Comparison of ENCODE assay signal across 11 mouse cellular contexts in genomic region chr3:82048681-82049080, GRCm38 (mm10). TPM values are rescaled to one million over a fixed set of nuclear protein-coding genes. Genes with fewer than 3 reads are reported as not detected.
A peak's percentile ranks its signal among the peaks of the same experiment; 100 is the strongest.
DNase-seq lines count a peak whose midpoint lies in the region; ATAC-seq and TF ChIP-seq lines count a peak whose summit lies in the region.
"Had no signal": no experiment of that assay in that cellular context is flagged by ENCODE, and none has a peak within 500 bp of the region (broad histone marks: within the 10 kb centered on the region; RNA-seq: fewer than 3 reads in every experiment).

No protein-coding gene starts in this region.

- no peak for TF ChIP-seq CTCF in layer of hippocampus, adult 2 months (conservative IDR thresholded peaks at IDR 0.05)

- 45% methylated on average over 7 of the region's 7 CpGs for WGBS in forebrain, embryonic 16.5 days
- WGBS in limb, embryonic 14.5 days = 44% methylated on average over 7 of the region's 7 CpGs

- no peak overlapping the region for H3K9ac ChIP-seq in forebrain, embryonic 16.5 days (replicated peaks; ENCODE audit: low read depth, low read length)
- peak overlapping the region; percentile 13; the same call in 1 of the 2 replicates for H3K9ac ChIP-seq in limb, embryonic 14.5 days (ENCODE audit: low read depth, low read length, severe bottlenecking)
- H3K9ac ChIP-seq: heart, embryonic 12.5 days had no signal

- H3K9me3 ChIP-seq in forebrain, embryonic 16.5 days (ENCODE audit: control insufficient read depth, low read length) = no peaks in the 10 kb centered on the region
- no peaks in the 10 kb centered on the region for H3K9me3 ChIP-seq in limb, embryonic 14.5 days (ENCODE audit: control insufficient read depth, low read length)
- H3K9me3 ChIP-seq: heart, embryonic 12.5 days had no signal

- H3K27me3 ChIP-seq in forebrain, embryonic 16.5 days (replicated peaks; ENCODE audit: control insufficient read depth, insufficient read depth, low read length) = no peaks in the 10 kb centered on the region
- H3K27me3 ChIP-seq in limb, embryonic 14.5 days (ENCODE audit: control insufficient read depth, insufficient read depth, low read length) = no peaks in the 10 kb centered on the region
- peaks cover 11% of the 10 kb centered on the region for H3K27me3 ChIP-seq in myocyte (ENCODE audit: control insufficient read depth, insufficient read depth, insufficient read length)
- H3K27me3 ChIP-seq: heart, embryonic 12.5 days had no signal

- DNase-seq in layer of hippocampus, adult 2 months (ENCODE audit: low spot score in 2 of 2) = no peak
- DNase-seq in layer of hippocampus, postnatal 36 days = no peak
- DNase-seq in limb, embryonic 14.5 days (ENCODE audit: low spot score) = peak; percentile 34
- no peak for DNase-seq in cerebellum, postnatal 14 days
- no peak for DNase-seq in heart, postnatal 4 days
- no peak for DNase-seq in spleen, postnatal 4 days (ENCODE audit: low spot score in 2 of 2)
- DNase-seq: adrenal gland, adult 2 months; cerebellum, adult 11-12 months had no signal

- TF ChIP-seq POLR2A in limb, embryonic 14.5 days (IDR thresholded peaks at IDR 0.05; ENCODE audit: borderline replicate concordance, extremely low read depth, insufficient read depth, insufficient read length) = no peak
- TF ChIP-seq POLR2A in myocyte (IDR thresholded peaks at IDR 0.05; ENCODE audit: insufficient read length, low read depth) = no peak

- H3K79me2 ChIP-seq in myocyte (ENCODE audit: control insufficient read depth, insufficient read depth) = no peaks in the 10 kb centered on the region

- ATAC-seq in forebrain, embryonic 16.5 days = no peak
- ATAC-seq in limb, embryonic 14.5 days (ENCODE audit: low FRiP score, low read depth) = no peak

- H3K36me3 ChIP-seq in forebrain, embryonic 16.5 days (ENCODE audit: control insufficient read depth, insufficient read depth) = no peaks in the 10 kb centered on the region
- no peaks in the 10 kb centered on the region for H3K36me3 ChIP-seq in limb, embryonic 14.5 days (ENCODE audit: control insufficient read depth, insufficient read depth, low read length)
- no peaks in the 10 kb centered on the region for H3K36me3 ChIP-seq in myocyte (ENCODE audit: control insufficient read depth, insufficient read depth)

- 0 out of 2 replicates have a peak overlapping the region, but pooled peaks have one; percentile 3 for H3K27ac ChIP-seq in layer of hippocampus, adult 2 months
- H3K27ac ChIP-seq in forebrain, embryonic 16.5 days (ENCODE audit: low read length) = peak overlapping the region; percentile 44; the same call in 1 of the 2 replicates
- 0 out of 2 replicates have a peak overlapping the region, but pooled peaks have one; percentile 28 for H3K27ac ChIP-seq in limb, embryonic 14.5 days (replicated peaks; ENCODE audit: low read depth, low read length)

- H3ac ChIP-seq in myocyte (ENCODE audit: control insufficient read depth, insufficient read length) = no peak overlapping the region

- no peak overlapping the region for H3K4me2 ChIP-seq in forebrain, embryonic 16.5 days (ENCODE audit: low read length)
- H3K4me2 ChIP-seq in limb, embryonic 14.5 days (replicated peaks; ENCODE audit: low read depth, low read length, severe bottlenecking) = peak overlapping the region; percentile 25
- H3K4me2 ChIP-seq in myocyte (ENCODE audit: low read depth) = peak overlapping the region; percentile 50
- H3K4me2 ChIP-seq: heart, embryonic 12.5 days had no signal

- H3K4me1 ChIP-seq in forebrain, embryonic 16.5 days (replicated peaks; ENCODE audit: control insufficient read depth, insufficient read depth, low read length) = peaks cover 14% of the 10 kb centered on the region
- H3K4me1 ChIP-seq in limb, embryonic 14.5 days (ENCODE audit: control insufficient read depth, insufficient read depth, low read length) = peaks cover 12% of the 10 kb centered on the region; the same call in 1 of the 2 replicates

- no peak overlapping the region for H3K4me3 ChIP-seq in layer of hippocampus, adult 2 months
- no peak overlapping the region for H3K4me3 ChIP-seq in forebrain, embryonic 16.5 days (replicated peaks; ENCODE audit: low read length)
- no peak overlapping the region for H3K4me3 ChIP-seq in limb, embryonic 14.5 days (replicated peaks; ENCODE audit: low read length)
- H3K4me3 ChIP-seq in myocyte = no peak overlapping the region
- H3K4me3 ChIP-seq: heart, embryonic 12.5 days had no signal

TF ChIP-seq in myocyte, 11 proteins besides CTCF, POLR2A, EP300 and RAD21:
- TF ChIP-seq POLR2AphosphoS2 (IDR thresholded peaks at IDR 0.05; ENCODE audit: insufficient read length, low read depth) (no peak), MYOD1 (IDR thresholded peaks at IDR 0.05; ENCODE audit: control insufficient read depth in 1 of 3, insufficient read length in 2 of 3, low read depth in 2 of 3) (no peak)

RNA-seq across cellular contexts. Expression of gene Gucy1b1, which starts 25.8 kb away (rescaled TPM):
- total RNA-seq in layer of hippocampus, adult 2 months (2021) = 100 to 1,000 TPM; 110 to 113 TPM
- total RNA-seq in layer of hippocampus, postnatal 36 days (2021) = 100 to 1,000 TPM; 105 to 112 TPM
- 79.4 and 82.4 TPM in 2 replicates for polyA plus RNA-seq in forebrain, embryonic 16.5 days (2015; fragmentation: Nextera tagmentation; extraction: Ambion mirVana)
- polyA plus RNA-seq in limb, embryonic 14.5 days (2012; rRNA removed) = 7.2 and 7.4 TPM in 2 replicates
- 9.6 and 10.1 TPM in 2 replicates for polyA plus RNA-seq in limb, embryonic 14.5 days (2014; fragmentation: Nextera tagmentation; extraction: Ambion mirVana)
- not detected for polyA plus RNA-seq in myocyte (2012; fragmentation: generic; extraction: Trizol)
- 10 to 100 TPM; 24.1 to 24.7 TPM for total RNA-seq in heart, postnatal 4 days (2021)

Comparison
In these comparisons a context has a peak if more than half of its experiments do, and no peak if none do; other contexts are left out.
1. RNA of gene Gucy1b1, which starts 25.8 kb away (total RNA-seq): 110 to 113 TPM in layer of hippocampus, adult 2 months and 105 to 112 TPM in layer of hippocampus, postnatal 36 days; 24.1 to 24.7 TPM in heart, postnatal 4 days; every median in the first group is over 4 times any median in the second.
2. Peak in every context shown above with its lines, with median percentiles within 50 percentile points of each other: H3K27ac ChIP-seq.